Mouse (Mus musculus) lung, postnatal 10 days (tissue): ENCODE measurements at regions not wholly inside any gene's neighbourhood (a gene's known extent, or its start where the extent isn't known, plus 50 kb on each side); places are given as distances from the start of the nearest gene placed in this dataset.

Source experiments
- DNase-seq: peaks from one replicate; pipeline ENCODE4 v3.0.0; 2021

- DNase-seq: no peak
Observed at GRCm38 (mm10) chr16:30118876-30119275, 54.7 kb downstream of the Hes1 start.

GRCm38 (mm10) chr16:30120330-30121265 lies 56.4 kb downstream of the Hes1 start:
- DNase-seq: no peak

- DNase-seq: no peak
Observed at GRCm38 (mm10) chr16:30121596-30121995, 57.4 kb downstream of the Hes1 start.

- no peak for DNase-seq
Observed at GRCm38 (mm10) chr16:30122211-30123070, 58.3 kb downstream of the Hes1 start.

GRCm38 (mm10) chr16:30127015-30127414 lies 62.8 kb downstream of the Hes1 start:
- DNase-seq: no peak

GRCm38 (mm10) chr16:30128787-30129186 lies 64.6 kb downstream of the Hes1 start:
- no peak for DNase-seq

- no peak for DNase-seq
Observed at GRCm38 (mm10) chr16:30129218-30130112, 65.3 kb downstream of the Hes1 start.

GRCm38 (mm10) chr16:30130113-30130471 lies 65.9 kb downstream of the Hes1 start:
- DNase-seq: no peak

GRCm38 (mm10) chr16:30132086-30132485 lies 67.9 kb downstream of the Hes1 start:
- no peak for DNase-seq

- no peak for DNase-seq
Observed at GRCm38 (mm10) chr16:30134642-30135165, 70.5 kb downstream of the Hes1 start.

- no peak for DNase-seq
Observed at GRCm38 (mm10) chr16:30136849-30137248, 72.7 kb downstream of the Hes1 start.

- no peak for DNase-seq
Observed at GRCm38 (mm10) chr16:30137812-30138211, 73.6 kb downstream of the Hes1 start.

GRCm38 (mm10) chr16:30144818-30145464 lies 80.8 kb downstream of the Hes1 start:
- no peak for DNase-seq

- peak; percentile 21 for DNase-seq
Observed at GRCm38 (mm10) chr16:30145465-30146207, 81.5 kb downstream of the Hes1 start.

- DNase-seq: no peak
Observed at GRCm38 (mm10) chr16:30146208-30146525, 82.0 kb downstream of the Hes1 start.

GRCm38 (mm10) chr16:30147296-30147695 lies 83.1 kb downstream of the Hes1 start:
- no peak for DNase-seq

- DNase-seq: no peak
Observed at GRCm38 (mm10) chr16:30151104-30151503, 86.9 kb downstream of the Hes1 start.

- no peak for DNase-seq
Observed at GRCm38 (mm10) chr16:30155070-30155469, 90.9 kb downstream of the Hes1 start.

- no peak for DNase-seq
Observed at GRCm38 (mm10) chr16:30155486-30156246, 91.5 kb downstream of the Hes1 start.

GRCm38 (mm10) chr16:30158184-30158583 lies 94.0 kb downstream of the Hes1 start:
- no peak for DNase-seq

GRCm38 (mm10) chr16:30160399-30160798 lies 96.2 kb downstream of the Hes1 start:
- DNase-seq: no peak
